Mouse (Mus musculus) lung, adult 2 months (tissue): ENCODE results near the gene Gpr107. TPM values are rescaled to one million over a fixed set of nuclear protein-coding genes. Genes with fewer than 3 reads are reported as not detected.
"Not testable (repeated sequence)": the region's sequence is repeated elsewhere in the genome, so short reads cannot be mapped to it uniquely, and the experiment has no call there.

ENCODE experiments used
- DNase-seq: peaks from one replicate; pipeline ENCODE4 v3.0.0; 2022
- H3K4me1 ChIP-seq: fragments of 200-500 bp; 2 replicates; pipeline ENCODE4 v1.6.1; 2011; ENCODE audit warnings: low read length; ENCODE audit not compliant: control insufficient read depth, insufficient read depth
- H3K4me3 ChIP-seq: fragments of 200-500 bp; replicated peaks from 2 replicates; pipeline ENCODE3; 2011; ENCODE audit warnings: low read depth, mild to moderate bottlenecking, control low read depth, low read length; ENCODE audit errors: extremely low read depth
- CTCF ChIP-seq: fragments of 200-500 bp; IDR thresholded peaks from 2 replicates; pipeline ENCODE4 v1.5.1; 2011; ENCODE audit warnings: mild to moderate bottlenecking, low read length, control low read depth; ENCODE audit not compliant: insufficient read depth
- POLR2A ChIP-seq: fragments of 200-500 bp; IDR thresholded peaks from 2 replicates; pipeline ENCODE4 v1.6.1; 2011; ENCODE audit warnings: low read depth, mild to moderate bottlenecking, control low read depth, low read length, borderline replicate concordance; ENCODE audit errors: extremely low read depth
- WGBS: fragments of 180-500 bp; shearing (Covaris S2); methylation state at CpG from one replicate; pipeline ENCODE4 v1.1.7; 2018; 5-methylcytosine and 5-hydroxymethylcytosine counted together
- polyA plus RNA-seq: library from polyadenylated mRNA; depleted of rRNA; stranded (reverse); fragments of >200 nt; gene quantifications from 2 replicates; pipeline ENCODE4 v1.2.3, GENCODE M21; 2012

Gpr107 gene
- polyA plus RNA-seq, 1 experiment, result 24.4 TPM

DNA sequence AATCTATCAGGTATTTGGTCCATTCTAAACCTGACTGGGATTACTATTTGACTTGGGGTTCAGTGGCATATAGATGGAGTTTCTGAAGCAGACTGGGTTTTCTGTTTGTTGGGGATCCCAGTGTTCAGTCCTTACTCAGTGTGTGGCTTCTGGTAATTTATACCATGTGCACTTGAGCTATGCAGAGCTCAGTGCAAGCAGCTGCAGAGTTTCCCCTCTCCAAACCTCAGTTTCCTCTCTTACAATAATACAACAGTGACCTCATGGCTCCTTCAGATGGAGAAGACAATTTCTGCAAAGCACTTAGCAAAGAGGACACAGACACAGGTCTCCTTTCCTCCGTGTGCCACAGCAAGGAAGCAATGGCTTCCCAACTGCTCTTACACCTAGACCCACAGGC lies 7.2 kb upstream of the Gpr107 start:
- 51% methylated on average over 1 of the region's 1 CpGs for WGBS
- DNase-seq, result no peak

DNA sequence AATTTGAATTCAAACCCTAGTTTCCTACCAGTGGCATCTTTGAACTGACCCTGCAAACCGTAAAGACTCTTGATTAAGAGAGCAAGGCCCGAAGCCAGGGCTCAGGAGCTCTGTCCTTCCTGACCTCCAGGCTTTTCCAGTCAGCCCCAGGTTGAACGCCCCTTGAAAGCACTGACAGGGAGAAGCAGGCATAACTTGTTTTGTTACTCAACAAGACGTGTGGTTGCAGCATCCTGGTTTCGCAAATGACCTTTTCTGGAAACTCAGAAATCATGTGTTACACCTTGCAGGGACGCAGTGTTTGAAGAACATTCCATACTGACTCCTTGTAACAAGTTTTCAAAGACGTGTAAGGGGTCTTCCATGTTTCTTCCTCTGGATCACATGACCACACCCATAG lies 5.1 kb upstream of the Gpr107 start:
- no peak for DNase-seq
- H3K4me3 ChIP-seq, result no peak overlapping the region
- WGBS, result 69% methylated on average over 7 of the region's 7 CpGs
- TF ChIP-seq CTCF (no peak), POLR2A (no peak)
- H3K4me1 ChIP-seq, result no peaks in the 10 kb centered on the region

More for the DNA sequence above, 7.2 kb upstream of the Gpr107 start:
- Histone ChIP-seq H3K4me3 (no peak overlapping the region), H3K4me1 (peaks cover 4% of the 10 kb centered on the region; the same call in 1 of the 2 replicates)
- TF ChIP-seq CTCF (no peak), POLR2A (no peak)

DNA sequence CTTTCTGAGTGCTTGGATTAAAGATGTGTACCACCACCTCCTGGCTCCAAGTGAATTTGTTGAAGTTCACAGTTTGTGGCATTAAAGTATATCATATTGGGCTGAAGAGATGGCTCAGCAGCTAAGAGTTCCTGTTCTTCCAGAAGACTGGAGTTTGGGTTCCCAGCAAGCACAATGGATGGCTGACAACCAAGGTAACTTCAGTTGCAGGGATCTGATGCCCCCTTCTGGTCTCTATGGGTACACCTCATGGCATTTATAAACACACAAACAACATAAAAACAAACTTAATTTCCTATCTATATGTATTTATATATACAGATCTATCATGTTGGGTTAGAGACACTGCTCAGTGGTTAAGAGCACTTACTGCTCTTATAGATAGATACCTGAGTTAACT lies 1.4 kb upstream of the Gpr107 start:
- DNase-seq, result no peak
- Histone ChIP-seq H3K4me3 (no peak overlapping the region), H3K4me1 (no peaks in the 10 kb centered on the region)
- no peak for TF ChIP-seq CTCF
- no peak for TF ChIP-seq POLR2A

GRCm38 (mm10) chr2:31156846-31157245 lies 4.7 kb downstream of the Gpr107 start:
- DNase-seq, result no peak
- WGBS, result 76% methylated on average over 3 of the region's 3 CpGs
- H3K4me1 ChIP-seq, result no peaks in the 10 kb centered on the region
- no peak overlapping the region for H3K4me3 ChIP-seq
- TF ChIP-seq POLR2A (no peak), CTCF (no peak)

GRCm38 (mm10) chr2:31160147-31160920 lies 8.2 kb downstream of the Gpr107 start:
- H3K4me3 ChIP-seq, result no peak overlapping the region
- no peak for DNase-seq
- TF ChIP-seq CTCF, result no peak
- no peak for TF ChIP-seq POLR2A
- WGBS, result 82% methylated on average over 10 of the region's 10 CpGs
- peaks cover 14% of the 10 kb centered on the region for H3K4me1 ChIP-seq

DNA sequence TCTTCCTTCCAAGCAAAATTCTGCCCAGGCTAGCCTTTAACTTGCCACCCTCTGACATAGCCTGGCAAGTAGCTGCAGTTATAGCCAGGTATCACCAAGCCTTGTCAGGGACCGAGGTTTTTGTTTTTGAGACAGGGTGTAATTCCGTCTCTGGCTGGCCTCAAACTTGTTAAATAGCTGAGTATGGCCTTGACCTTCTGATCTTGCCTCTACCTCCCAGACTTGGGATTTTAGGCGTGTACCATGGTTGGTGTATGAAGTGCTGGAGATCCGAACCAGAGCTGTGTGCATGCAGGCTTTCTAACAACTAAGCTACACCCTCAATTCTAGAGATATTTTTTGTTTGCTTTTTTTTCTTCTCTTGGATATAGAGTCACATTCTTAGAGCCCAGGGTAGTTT lies 9.5 kb downstream of the Gpr107 start:
- WGBS, result 80% methylated on average over 4 of the region's 4 CpGs
- no peak overlapping the region for H3K4me3 ChIP-seq
- no peak for TF ChIP-seq CTCF
- TF ChIP-seq POLR2A, result no peak
- no peak for DNase-seq
- H3K4me1 ChIP-seq, result peaks cover 18% of the 10 kb centered on the region

DNA sequence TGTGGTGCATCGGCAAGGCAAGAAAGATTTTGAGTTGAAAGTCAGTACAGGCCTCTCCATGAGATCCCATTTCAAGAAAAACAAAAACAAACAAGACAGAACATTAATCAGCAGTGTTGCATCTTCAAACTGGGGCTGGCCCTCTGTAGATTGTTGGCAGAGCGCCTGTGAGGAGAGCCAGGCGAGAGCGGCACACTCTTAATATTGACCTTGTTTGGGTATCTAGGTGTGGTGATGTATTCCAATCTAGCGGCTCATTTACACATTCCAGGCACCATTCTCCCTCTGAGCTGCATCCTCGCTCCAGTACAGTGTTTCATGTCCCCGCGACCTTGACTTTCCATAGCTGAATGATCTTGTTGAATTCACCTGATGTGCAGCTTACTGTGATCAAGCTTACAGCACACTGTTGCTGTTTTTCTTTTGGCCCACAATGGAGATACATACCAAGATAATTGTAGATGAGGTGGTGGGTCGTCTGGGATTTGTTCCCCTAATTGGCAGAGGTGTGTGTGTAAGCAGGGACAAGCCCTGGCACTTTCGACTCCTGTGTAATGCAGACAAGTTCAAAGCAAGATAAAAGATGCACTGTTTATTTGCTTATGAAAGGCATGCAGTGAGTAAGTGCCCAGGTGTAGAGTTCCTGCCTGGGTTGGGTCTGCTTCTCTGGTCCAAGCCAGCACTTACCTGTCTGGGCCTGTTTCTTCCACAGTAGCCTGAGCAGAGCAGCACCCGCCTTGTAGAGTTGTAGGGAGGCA lies 11.4 kb downstream of the Gpr107 start:
- WGBS, result 60% methylated on average over 11 of the region's 11 CpGs
- no peak overlapping the region for H3K4me3 ChIP-seq
- no peak for DNase-seq
- TF ChIP-seq CTCF (no peak), POLR2A (no peak)
- peaks cover 18% of the 10 kb centered on the region for H3K4me1 ChIP-seq

DNA sequence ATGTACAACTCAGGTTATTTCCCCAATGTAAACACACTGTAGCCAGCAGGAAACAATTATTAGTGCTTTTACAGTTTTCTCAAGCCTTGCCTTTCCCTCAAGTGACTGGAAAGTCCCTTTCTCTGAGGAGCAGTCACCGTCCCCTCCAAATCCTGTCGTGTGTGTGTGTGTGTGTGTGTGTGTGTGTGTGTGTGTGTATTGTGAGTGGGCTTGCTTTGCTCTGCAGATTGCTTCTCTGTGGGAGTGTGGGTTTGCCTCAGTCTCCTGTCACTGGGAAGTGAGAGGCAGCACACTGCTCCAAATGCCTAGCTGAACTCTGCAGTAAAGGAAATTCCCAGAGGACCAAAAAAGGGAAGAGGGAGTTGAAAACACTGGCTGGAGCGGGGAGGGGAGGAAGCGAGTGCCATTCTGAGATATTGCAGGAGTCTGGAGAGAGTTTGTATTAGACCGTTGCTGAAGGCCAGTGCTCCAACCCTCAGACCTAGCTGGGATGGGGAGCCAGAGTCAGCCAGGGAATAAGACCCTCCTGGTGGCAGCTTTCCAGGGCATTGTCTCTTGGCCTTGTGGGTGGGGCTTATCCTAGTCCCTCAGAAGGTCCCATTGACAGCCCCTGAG lies 12.8 kb downstream of the Gpr107 start:
- peaks cover 22% of the 10 kb centered on the region for H3K4me1 ChIP-seq
- WGBS, result 12% methylated on average over 5 of the region's 5 CpGs
- no peak for TF ChIP-seq POLR2A
- no peak for TF ChIP-seq CTCF
- DNase-seq, result no peak
- H3K4me3 ChIP-seq, result no peak overlapping the region

DNA sequence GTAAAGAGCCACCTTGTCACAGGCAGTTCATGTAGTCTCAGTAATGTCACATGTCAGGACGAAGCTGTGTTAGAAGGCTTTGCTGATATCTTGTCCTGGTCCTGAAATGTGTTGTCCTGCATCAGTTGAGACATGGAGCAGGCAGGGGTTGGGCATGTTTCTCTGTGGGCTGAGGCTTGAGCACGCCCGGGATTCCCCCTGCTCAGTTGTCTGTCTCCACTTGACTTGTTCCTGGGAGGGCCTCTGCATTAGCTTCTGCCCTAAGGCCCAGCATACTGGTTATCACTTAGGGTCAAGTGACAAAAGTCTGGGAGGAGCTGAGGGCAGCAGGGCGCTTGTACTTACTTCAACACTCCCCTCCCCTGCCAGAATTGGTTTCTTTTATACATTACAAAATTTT lies 13.4 kb downstream of the Gpr107 start:
- 51% methylated on average over 4 of the region's 4 CpGs for WGBS
- Histone ChIP-seq H3K4me1 (peaks cover 22% of the 10 kb centered on the region), H3K4me3 (no peak overlapping the region)
- DNase-seq, result no peak
- TF ChIP-seq CTCF, result no peak
- no peak for TF ChIP-seq POLR2A

- DNase-seq, H3K4me3 ChIP-seq: not testable (repeated sequence)
- 72% methylated on average over 2 of the region's 2 CpGs for WGBS
- peaks cover 27% of the 10 kb centered on the region for H3K4me1 ChIP-seq
Measured at GRCm38 (mm10) chr2:31167571-31167970, 15.5 kb downstream of the Gpr107 start.
